Mouse (Mus musculus) induced T-regulatory cell, adult 2 months (primary cell): ENCODE results near the gene Cracr2a.
A peak's percentile ranks its signal among the peaks of the same experiment; 100 is the strongest.
"Not testable (repeated sequence)": the region's sequence is repeated elsewhere in the genome, so short reads cannot be mapped to it uniquely, and the experiment has no call there.

Experiments used
- DNase-seq: peaks from one replicate; pipeline ENCODE4 v3.0.0-alpha.2; 2012; ENCODE audit warnings: low read depth

Cracr2a gene

GRCm38 (mm10) chr6:127561231-127562020, at the start of gene Cracr2a:
Cracr2a (plus strand) TSS chr6:127561338.
- peak; percentile 88 for DNase-seq

GRCm38 (mm10) chr6:127513776-127514175, 47.4 kb upstream of the Cracr2a start:
- DNase-seq: not testable (repeated sequence)

GRCm38 (mm10) chr6:127521176-127521575, 40.0 kb upstream of the Cracr2a start:
- DNase-seq: no peak

GRCm38 (mm10) chr6:127522326-127522725, 38.8 kb upstream of the Cracr2a start:
- no peak for DNase-seq

- DNase-seq: peak; percentile 82
These were observed 36.7 kb upstream of the Cracr2a start for GRCm38 (mm10) chr6:127524442-127524841.

- no peak for DNase-seq
These were observed 32.5 kb upstream of the Cracr2a start for GRCm38 (mm10) chr6:127528625-127529024.

- DNase-seq: no peak
These were observed 31.7 kb upstream of the Cracr2a start for GRCm38 (mm10) chr6:127529451-127529850.

GRCm38 (mm10) chr6:127530206-127530605, 30.9 kb upstream of the Cracr2a start:
- DNase-seq: no peak

- no peak for DNase-seq
These were observed 29.5 kb upstream of the Cracr2a start for GRCm38 (mm10) chr6:127531412-127532205.

- DNase-seq: no peak
These were observed 28.8 kb upstream of the Cracr2a start for GRCm38 (mm10) chr6:127532304-127532703.

- no peak for DNase-seq
These were observed 27.4 kb upstream of the Cracr2a start for GRCm38 (mm10) chr6:127533766-127534165.

- no peak for DNase-seq
These were observed 24.1 kb upstream of the Cracr2a start for GRCm38 (mm10) chr6:127537035-127537434.

GRCm38 (mm10) chr6:127538118-127538517, 23.0 kb upstream of the Cracr2a start:
- no peak for DNase-seq

GRCm38 (mm10) chr6:127539226-127539625, 21.9 kb upstream of the Cracr2a start:
- no peak for DNase-seq

GRCm38 (mm10) chr6:127539659-127540058, 21.5 kb upstream of the Cracr2a start:
- no peak for DNase-seq

GRCm38 (mm10) chr6:127540517-127540916, 20.6 kb upstream of the Cracr2a start:
- DNase-seq: no peak

GRCm38 (mm10) chr6:127541617-127542374, 19.3 kb upstream of the Cracr2a start:
- DNase-seq: peak; percentile 82

GRCm38 (mm10) chr6:127546676-127547075, 14.5 kb upstream of the Cracr2a start:
- DNase-seq: no peak

GRCm38 (mm10) chr6:127552940-127553339, 8.2 kb upstream of the Cracr2a start:
- no peak for DNase-seq

- DNase-seq: no peak
These were observed 5.6 kb upstream of the Cracr2a start for GRCm38 (mm10) chr6:127555553-127555952.

GRCm38 (mm10) chr6:127560872-127561230, 287 bp upstream of the Cracr2a start:
- no peak for DNase-seq

- DNase-seq: no peak
These were observed 2.4 kb downstream of the Cracr2a start for GRCm38 (mm10) chr6:127563511-127563910.
